Mouse (Mus musculus) gastrocnemius, adult 2 months (tissue): ENCODE results near the gene Ube2n. TPM values are rescaled to one million over a fixed set of nuclear protein-coding genes. Genes with fewer than 3 reads are reported as not detected.

Source experiments
- DNase-seq: peaks from one replicate; pipeline ENCODE4 v3.0.0; 2022
- H3K27ac ChIP-seq: fragments of 200-600 bp; 2 replicates; pipeline ENCODE4 v1.8.1; 2022; ENCODE audit warnings: mild to moderate bottlenecking
- H3K4me3 ChIP-seq: fragments of 200-600 bp; 2 replicates; pipeline ENCODE4 v1.8.1; 2022; ENCODE audit warnings: mild to moderate bottlenecking, moderate library complexity
- CTCF ChIP-seq: fragments of 200-600 bp; IDR thresholded peaks from 2 replicates; pipeline ENCODE4 v1.8.1; 2022; ENCODE audit warnings: antibody characterized with exemption, mild to moderate bottlenecking, moderate library complexity
- intact Hi-C: fragments of 180-260 bp; cut with DNase I; formaldehyde crosslinking; loops from one replicate; pipeline ENCODE4 v1.15.1; 2025
- total RNA-seq, 2 experiments: library from RNA; stranded (reverse); gene quantifications; 2 replicates each; pipeline ENCODE4 v1.2.3; 2021

Gene Ube2n
- total RNA-seq, 2 experiments from 2014 or later = 71.3 to 75.6 TPM

DNA sequence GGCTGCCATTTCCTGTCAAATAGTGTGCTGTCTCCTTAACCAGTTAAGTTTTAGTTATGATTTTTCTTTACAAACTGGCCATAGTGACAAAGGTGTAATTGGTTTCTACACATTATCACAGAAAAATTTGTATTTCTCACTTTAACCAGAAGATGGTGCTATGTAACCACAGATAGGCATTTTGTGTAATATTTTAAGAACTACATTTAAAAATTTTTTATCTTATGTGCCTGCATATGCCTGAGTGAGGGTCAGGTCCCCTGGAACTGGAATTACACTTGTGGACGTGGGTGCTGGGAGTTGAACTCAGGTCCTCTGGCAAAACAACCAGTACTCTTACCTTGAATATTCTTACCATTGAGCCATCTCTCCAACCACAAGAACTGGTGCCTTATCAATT lies 35.6 kb downstream of the Ube2n start:
- TF ChIP-seq CTCF = peak; percentile 79
- H3K27ac ChIP-seq = peak overlapping the region; percentile 70
- intact Hi-C loops = loop anchor here (2.0 to 5.0 kb wide), 3 partner anchors 308 to 392 kb away; partner anchors contain the start of gene Eea1
- H3K4me3 ChIP-seq = no peak overlapping the region
- DNase-seq = no peak

DNA sequence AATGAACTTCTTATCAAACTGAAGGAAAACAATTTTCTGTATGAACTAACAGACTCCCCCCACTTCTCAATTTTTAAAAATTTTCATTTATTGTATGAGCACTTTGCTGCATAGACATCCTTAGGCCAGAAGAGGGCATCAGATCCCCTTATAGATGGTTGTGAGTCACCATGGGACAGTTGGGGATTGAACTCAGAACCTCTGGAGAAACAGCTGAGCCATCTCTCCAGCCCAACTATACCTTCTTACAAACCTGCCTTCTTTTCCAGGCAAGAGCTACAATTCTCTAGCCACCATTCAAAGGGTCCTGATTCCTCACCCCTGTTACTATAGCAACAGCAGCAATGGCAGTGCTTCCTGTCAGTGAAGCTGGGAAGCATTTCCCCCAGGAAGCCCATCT lies 36.8 kb downstream of the Ube2n start:
- no peak for DNase-seq
- Histone ChIP-seq H3K4me3 (no peak overlapping the region), H3K27ac (peak overlapping the region; percentile 85; the same call in 1 of the 2 replicates)
- intact Hi-C loops = loop anchor here (2.0 to 5.0 kb wide), 3 partner anchors 307 to 391 kb away; partner anchors contain the start of gene Eea1
- peak; percentile 63 for TF ChIP-seq CTCF

DNA sequence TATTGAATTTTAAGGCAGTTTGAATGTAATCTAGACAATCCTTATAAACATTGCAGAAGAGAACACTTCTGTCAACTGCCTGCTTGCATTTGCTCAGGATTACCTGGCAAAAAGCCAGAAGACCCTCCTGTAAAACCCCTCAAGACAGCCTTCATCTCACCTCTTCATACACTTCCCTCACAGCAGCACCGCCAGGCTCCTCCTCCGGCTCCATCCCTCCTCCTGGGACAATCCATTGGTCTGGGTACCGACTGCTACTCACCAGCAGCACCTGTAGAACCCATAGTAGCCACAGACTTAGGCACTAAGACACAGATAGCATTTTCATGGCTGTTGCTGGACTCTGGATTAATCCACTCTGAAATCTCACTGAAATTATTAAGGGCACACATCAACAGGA lies 37.4 kb downstream of the Ube2n start:
- TF ChIP-seq CTCF = no peak
- intact Hi-C loops = loop anchor here (5.0 kb wide), 1 partner anchor 390 kb away; the partner anchor contains the start of gene Eea1
- Histone ChIP-seq H3K4me3 (no peak overlapping the region), H3K27ac (peak overlapping the region; percentile 85; the same call in 1 of the 2 replicates)
- no peak for DNase-seq

DNA sequence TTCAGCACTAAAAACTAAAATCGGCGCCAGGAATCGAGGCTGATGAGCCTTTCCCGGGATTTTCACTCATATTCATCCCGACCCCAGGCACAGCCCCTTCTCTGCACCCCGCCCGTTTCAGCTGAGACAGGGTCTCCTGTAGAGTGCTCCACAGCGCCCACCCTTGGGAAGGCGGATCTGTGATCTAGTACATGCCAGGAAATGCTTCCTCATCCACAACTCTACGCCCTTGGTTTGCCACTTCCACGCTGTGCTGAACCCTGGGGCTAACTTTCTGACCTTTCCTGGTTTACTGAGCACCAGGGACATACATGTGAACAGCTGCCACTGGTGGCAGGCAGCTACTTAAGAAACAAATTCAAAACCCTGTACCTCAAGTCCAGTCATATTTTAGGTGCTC lies 40.9 kb downstream of the Ube2n start:
- Histone ChIP-seq H3K4me3 (peak overlapping the region; percentile 47), H3K27ac (peak overlapping the region; percentile 85)
- DNase-seq = no peak
- peak; percentile 37 for TF ChIP-seq CTCF
- intact Hi-C loops = loop anchor here (5.0 kb wide), 1 partner anchor 481 kb away; no protein-coding TSS in a partner anchor

DNA sequence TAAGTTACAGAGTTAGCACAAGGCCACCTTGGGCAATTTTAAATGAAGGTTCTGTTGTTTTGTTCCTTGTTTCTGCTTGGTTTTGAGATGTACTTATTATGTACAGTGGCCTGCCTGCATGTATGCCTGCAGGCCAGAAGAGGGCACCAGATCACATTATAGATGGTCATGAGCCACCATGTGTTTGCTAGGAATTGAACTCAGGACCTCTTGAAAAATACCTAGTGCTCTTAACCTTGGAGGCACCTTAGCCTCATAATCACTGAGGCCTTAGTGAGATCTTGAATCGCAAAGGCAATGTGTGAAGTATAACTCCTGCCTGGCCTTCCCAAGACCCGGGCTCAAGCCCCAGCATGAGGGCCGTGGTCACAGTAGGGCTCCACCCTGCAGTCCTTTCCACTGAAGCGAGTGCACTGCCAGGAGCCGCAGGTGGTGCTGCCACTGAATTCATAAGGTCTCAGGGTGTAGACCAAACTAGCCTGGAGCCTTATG lies 42.4 kb downstream of the Ube2n start:
- no peak for DNase-seq
- Histone ChIP-seq H3K4me3 (no peak overlapping the region), H3K27ac (peak overlapping the region; percentile 85)
- peak; percentile 81 for TF ChIP-seq CTCF
- intact Hi-C loops = loop anchor here (5.0 kb wide), 1 partner anchor 480 kb away; no protein-coding TSS in a partner anchor

DNA sequence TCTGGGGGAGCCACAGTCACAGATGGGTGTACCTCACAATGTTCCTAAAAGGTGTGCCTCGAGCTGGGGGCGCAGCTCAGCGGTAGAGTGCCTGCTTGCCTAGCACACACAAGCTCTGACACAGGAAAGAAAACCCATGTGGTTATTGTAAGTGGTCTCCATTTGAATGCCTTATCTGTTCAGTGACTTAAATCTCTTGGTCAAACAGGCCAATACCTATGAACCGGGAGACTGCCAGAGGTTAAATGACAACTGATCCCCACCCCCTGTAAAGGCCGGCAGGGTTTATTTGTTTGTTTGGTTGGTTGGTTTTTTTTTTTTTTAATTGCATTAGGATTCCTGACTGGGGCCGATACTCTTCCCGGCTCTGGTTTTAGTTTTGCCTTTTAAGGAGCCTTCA lies 44.5 kb downstream of the Ube2n start:
- Histone ChIP-seq H3K4me3 (peak overlapping the region; percentile 98), H3K27ac (peak overlapping the region; percentile 74)
- no peak for DNase-seq
- intact Hi-C loops = loop anchor here (5.0 kb wide), 1 partner anchor 478 kb away; no protein-coding TSS in a partner anchor
- no peak for TF ChIP-seq CTCF

DNA sequence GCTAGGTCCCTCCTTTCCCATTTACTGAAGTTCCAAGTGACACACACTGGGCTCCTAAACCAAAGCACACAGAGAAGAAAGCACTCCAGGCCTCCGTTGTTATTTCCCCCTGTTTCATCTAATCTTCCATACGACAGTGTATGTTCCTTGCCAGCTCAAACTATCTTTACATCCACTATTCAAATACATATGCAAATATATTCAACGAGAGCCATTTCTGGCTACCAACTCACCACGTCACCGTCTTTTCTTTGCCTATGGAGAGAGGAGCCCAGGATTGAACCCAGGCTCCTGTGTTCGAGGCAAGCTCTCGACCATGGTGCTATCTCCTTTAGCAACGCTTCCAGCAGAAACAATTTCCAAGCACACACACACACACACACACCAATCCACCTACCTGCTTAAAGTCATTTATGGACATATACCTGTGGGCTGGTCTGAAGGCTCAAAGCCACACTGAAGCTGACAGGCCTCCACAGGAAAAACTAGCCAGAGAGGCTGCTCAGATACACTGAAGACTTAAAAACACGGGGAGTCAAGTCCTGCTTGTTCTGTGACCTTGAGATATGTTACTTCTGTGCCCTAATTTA lies 45.5 kb downstream of the Ube2n start:
- H3K27ac ChIP-seq = peak overlapping the region; percentile 74
- TF ChIP-seq CTCF = no peak

DNA sequence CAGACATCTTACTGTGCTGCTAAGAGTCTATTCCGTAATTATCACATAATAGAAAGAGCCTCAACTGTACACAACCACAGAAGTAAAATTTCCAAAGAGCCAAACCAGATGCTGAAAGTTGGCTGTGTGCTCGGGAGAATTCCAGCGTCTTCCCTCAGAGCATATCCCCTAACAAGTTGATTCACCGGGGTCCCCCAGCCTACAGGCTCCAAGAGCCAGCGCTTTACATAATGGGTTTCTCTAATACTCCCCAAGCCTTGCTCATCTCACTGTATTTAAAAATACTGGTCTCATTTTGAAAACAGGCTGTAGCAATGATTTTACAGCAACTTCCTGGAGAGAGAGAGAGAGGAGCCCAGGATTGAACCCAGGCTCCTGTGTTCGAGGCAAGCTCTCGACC lies 46.7 kb downstream of the Ube2n start:
- intact Hi-C loops = loop anchor here (5.0 kb wide), 3 partner anchors 76 to 211 kb away; no protein-coding TSS in a partner anchor
- TF ChIP-seq CTCF = no peak
- Histone ChIP-seq H3K4me3 (peak overlapping the region; percentile 98), H3K27ac (peak overlapping the region; percentile 98)
- no peak for DNase-seq

More for the DNA sequence above, 45.5 kb downstream of the Ube2n start:
- intact Hi-C loops = loop anchor here (5.0 kb wide), 3 partner anchors 77 to 212 kb away; no protein-coding TSS in a partner anchor
- no peak for DNase-seq
- H3K4me3 ChIP-seq = peak overlapping the region; percentile 98

DNA sequence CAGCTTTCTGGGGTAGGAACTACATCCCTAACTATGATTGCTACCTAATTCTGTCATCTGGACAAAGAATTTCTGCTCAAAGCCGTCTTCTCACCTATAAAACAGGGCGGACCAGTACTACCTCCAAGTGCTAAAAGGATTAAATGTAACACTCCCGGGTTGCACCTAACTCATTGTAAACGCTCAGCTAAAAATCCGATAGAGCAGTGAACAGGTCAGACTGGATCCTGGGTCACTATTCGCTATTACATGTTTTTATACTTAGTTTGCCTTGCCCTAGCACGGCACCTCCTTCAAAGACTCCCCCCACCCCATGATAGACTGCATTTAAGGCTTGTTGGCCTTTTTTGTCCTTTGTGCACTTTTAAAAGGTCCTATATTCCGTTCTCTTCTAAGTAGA lies 47.5 kb downstream of the Ube2n start:
- TF ChIP-seq CTCF = no peak
- Histone ChIP-seq H3K27ac (peak overlapping the region; percentile 98), H3K4me3 (peak overlapping the region; percentile 98)
- intact Hi-C loops = loop anchor here (5.0 kb wide), 3 partner anchors 75 to 210 kb away; no protein-coding TSS in a partner anchor
- no peak for DNase-seq

DNA sequence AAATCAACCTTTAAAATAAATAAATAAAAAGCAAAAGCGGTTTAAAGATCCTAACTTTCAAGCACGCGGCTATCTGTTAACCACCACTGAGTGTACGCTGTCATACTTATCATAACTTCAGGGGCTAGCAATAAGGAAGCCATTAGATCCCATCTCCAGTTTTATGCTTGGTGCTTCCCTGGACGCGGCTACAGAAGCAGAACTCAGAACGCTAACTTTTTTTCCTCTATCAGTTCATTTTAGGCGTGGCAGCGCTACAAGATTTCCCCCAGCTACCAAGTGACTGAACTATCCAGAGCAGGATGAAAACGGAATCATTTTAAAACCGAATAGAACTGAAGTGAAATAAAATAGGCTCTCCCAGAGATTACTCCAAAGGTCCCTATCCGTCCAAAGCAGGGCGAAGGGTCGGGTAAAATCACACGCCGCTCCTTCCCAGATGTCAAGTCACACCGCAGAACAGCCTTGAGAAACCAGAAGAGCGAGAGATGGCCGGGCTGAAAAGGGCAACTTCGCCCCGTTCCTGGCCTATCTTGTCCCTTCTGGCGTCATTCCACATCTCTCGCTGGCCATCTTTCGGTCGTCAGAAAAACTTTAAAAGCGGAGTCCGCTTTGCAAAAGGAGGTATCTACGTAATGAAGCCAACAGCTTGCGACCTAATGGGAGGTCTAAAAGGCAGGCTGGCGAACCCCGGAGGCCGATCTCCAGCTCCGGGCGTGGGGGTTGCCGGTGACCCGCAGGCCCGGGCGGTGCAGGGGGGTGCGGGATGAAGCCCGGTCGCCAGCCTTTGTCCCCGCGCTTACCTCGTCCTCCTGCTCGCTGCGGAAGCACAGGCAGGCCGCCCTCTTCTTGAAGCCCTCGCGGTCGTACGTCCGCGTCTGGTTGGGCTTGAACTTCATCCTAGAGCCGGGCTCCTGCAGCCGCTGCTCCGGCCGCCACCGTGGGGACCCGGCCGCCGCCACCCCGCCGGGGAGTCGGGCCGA lies 48.2 kb downstream of the Ube2n start:
- DNase-seq = peak; percentile 72
- intact Hi-C loops = loop anchor here (5.0 kb wide), 3 partner anchors 74 to 209 kb away; no protein-coding TSS in a partner anchor
- Histone ChIP-seq H3K4me3 (peak overlapping the region; percentile 98), H3K27ac (peak overlapping the region; percentile 98)
- TF ChIP-seq CTCF = no peak

DNA sequence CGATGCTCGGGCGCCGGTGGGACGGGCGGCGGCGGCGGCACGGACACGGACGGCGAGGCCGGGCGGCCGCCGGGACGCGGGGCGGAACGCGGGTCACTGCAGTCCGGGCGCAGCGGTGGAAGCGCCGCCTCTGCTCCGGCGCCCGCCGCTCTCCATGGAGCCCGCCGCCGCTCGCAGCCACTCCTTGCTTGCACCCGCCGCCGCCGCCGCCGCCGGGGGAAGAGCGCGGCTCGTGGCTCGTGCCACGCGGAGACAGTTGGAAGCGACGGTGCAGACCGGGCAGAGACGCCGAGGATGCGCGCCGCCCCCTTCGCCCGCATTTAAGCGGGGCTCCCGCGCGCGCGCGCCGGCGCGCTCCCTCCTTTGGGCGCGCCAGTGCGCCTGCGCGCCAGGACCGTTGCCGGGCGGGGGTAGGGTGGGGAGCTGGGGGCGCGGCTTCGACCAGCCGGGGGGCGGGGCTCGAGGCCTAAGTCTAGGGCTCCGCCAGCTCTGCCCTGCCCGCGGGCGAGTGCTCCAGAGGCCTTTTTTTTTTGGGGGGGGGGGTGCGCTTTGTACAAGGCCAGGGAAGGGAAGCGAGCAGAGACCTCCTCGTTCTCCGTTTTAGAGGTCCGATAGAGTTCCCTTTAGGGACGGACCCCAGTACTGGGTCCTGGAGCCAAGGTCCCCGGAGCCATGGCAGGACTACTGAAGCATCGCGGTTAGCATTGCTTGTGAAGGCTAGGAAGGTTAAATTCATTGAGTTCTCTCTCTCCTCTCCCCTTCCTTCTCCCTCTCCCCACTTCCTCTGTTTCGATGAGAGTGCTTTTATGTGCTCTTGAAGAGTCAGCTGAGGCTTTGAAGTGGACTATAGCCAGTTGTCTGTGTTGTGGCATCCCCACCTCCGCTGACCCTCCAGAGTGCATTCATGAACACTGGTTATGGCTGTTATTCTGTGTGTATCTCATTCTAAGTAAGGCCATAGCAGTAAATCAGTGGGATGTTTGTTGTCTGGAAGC lies 49.2 kb downstream of the Ube2n start, which contains the start of gene Nudt4:
TSS of gene Nudt4 (minus strand) at position 296 of the 995 bp plus-strand sequence.
- Histone ChIP-seq H3K4me3 (peak within 1 kb of the TSS; percentile 98), H3K27ac (peak within 1 kb of the TSS; percentile 98)
- DNase-seq = peak; percentile 95
- TF ChIP-seq CTCF = no peak
- intact Hi-C loops = loop anchor here (5.0 kb wide), 3 partner anchors 73 to 208 kb away; no protein-coding TSS in a partner anchor
